Mouse (Mus musculus) liver, adult 2 months (tissue): ENCODE data around the gene Zfp652. TPM values are rescaled to one million over a fixed set of nuclear protein-coding genes. Genes with fewer than 3 reads are reported as not detected.

ENCODE experiments used
- DNase-seq: peaks from one replicate; pipeline ENCODE4 v3.0.0-alpha.2; 2011; ENCODE audit warnings: low read depth, low spot score; ENCODE audit errors: extremely low read depth
- H3K27ac ChIP-seq: fragments of 200-500 bp; replicated peaks from 2 replicates; pipeline ENCODE4 v1.5.1; 2012; ENCODE audit warnings: low read depth, mild to moderate bottlenecking, control low read depth, inconsistent platforms, low read length; ENCODE audit not compliant: insufficient read depth
- H3K27me3 ChIP-seq: fragments of 200-500 bp; 2 replicates; pipeline ENCODE4 v1.6.1; 2012; ENCODE audit warnings: mild to moderate bottlenecking, moderate library complexity, low read length, inconsistent platforms; ENCODE audit not compliant: control insufficient read depth, insufficient read depth
- H3K36me3 ChIP-seq: fragments of 200-500 bp; 2 replicates; pipeline ENCODE4 v1.6.1; 2012; ENCODE audit warnings: low read length, inconsistent platforms; ENCODE audit not compliant: control insufficient read depth, insufficient read depth
- H3K4me1 ChIP-seq: fragments of 200-500 bp; 2 replicates; pipeline ENCODE4 v1.6.1; 2011; ENCODE audit warnings: low read length; ENCODE audit not compliant: control insufficient read depth, insufficient read depth
- H3K4me3 ChIP-seq: fragments of 200-500 bp; 2 replicates; pipeline ENCODE4 v1.5.1; 2011; ENCODE audit warnings: low read depth, mild to moderate bottlenecking, control low read depth, low read length, moderate library complexity; ENCODE audit not compliant: insufficient read depth
- H3K79me2 ChIP-seq: fragments of 200-500 bp; 2 replicates; pipeline ENCODE4 v1.6.1; 2012; ENCODE audit warnings: inconsistent platforms, mild to moderate bottlenecking, low read length, moderate library complexity; ENCODE audit not compliant: control insufficient read depth, insufficient read depth
- H3K9ac ChIP-seq: fragments of 200-500 bp; 2 replicates; pipeline ENCODE4 v1.6.1; 2012; ENCODE audit warnings: low read depth, mild to moderate bottlenecking, control low read depth, inconsistent platforms, low read length
- CTCF ChIP-seq: fragments of 200-500 bp; IDR thresholded peaks from 2 replicates; pipeline ENCODE4 v1.5.1; 2011; ENCODE audit warnings: low read depth, low read length, control low read depth
- POLR2A ChIP-seq: fragments of 200-500 bp; IDR thresholded peaks from 2 replicates; pipeline ENCODE4 v1.6.1; 2011; ENCODE audit warnings: low read length, control low read depth; ENCODE audit not compliant: insufficient read depth; ENCODE audit errors: extremely low read depth
- WGBS: fragments of 180-500 bp; shearing (Covaris S2); methylation state at CpG from one replicate; pipeline ENCODE4 v1.1.7; 2018; 5-methylcytosine and 5-hydroxymethylcytosine counted together
- polyA plus RNA-seq: library from polyadenylated mRNA; depleted of rRNA; stranded (reverse); fragments of >200 nt; gene quantifications from 2 replicates; pipeline ENCODE4 v1.2.3, GENCODE M21; 2012
- total RNA-seq: library from RNA; depleted of rRNA; stranded (reverse); fragments of >200 nt; gene quantifications from 2 replicates; pipeline ENCODE4 v1.2.3, GENCODE M21; 2014

Gene Zfp652
- total and polyA plus RNA-seq, 2 experiments = 9.1 to 11.1 TPM

GRCm38 (mm10) chr11:95831641-95832040, 119.2 kb downstream of the Zfp652 start:
- no peak for DNase-seq
- H3K4me3 ChIP-seq = no peak overlapping the region
- peaks cover 5% of the 10 kb centered on the region; the same call in 1 of the 2 replicates for H3K27me3 ChIP-seq
- TF ChIP-seq CTCF = peak; percentile 8; the same call in 1 of the 2 replicates
- no peak for TF ChIP-seq POLR2A
- H3K27ac ChIP-seq = no peak overlapping the region
- no peaks in the 10 kb centered on the region for H3K36me3 ChIP-seq
- H3K9ac ChIP-seq = no peak overlapping the region
- 33% methylated on average over 15 of the region's 15 CpGs for WGBS
- H3K79me2 ChIP-seq = no peaks in the 10 kb centered on the region
- H3K4me1 ChIP-seq = peaks cover 10% of the 10 kb centered on the region; the same call in 1 of the 2 replicates

- WGBS = 66% methylated on average over 18 of the region's 18 CpGs
- H3K9ac ChIP-seq = no peak overlapping the region
- TF ChIP-seq POLR2A (no peak), CTCF (no peak)
- H3K27me3 ChIP-seq = peaks cover 5% of the 10 kb centered on the region; the same call in 1 of the 2 replicates
- H3K4me1 ChIP-seq = peaks cover 5% of the 10 kb centered on the region; the same call in 1 of the 2 replicates
- H3K27ac ChIP-seq = no peak overlapping the region
- H3K79me2 ChIP-seq = no peaks in the 10 kb centered on the region
- no peak for DNase-seq
- H3K36me3 ChIP-seq = no peaks in the 10 kb centered on the region
- H3K4me3 ChIP-seq = no peak overlapping the region
Measured at GRCm38 (mm10) chr11:95832129-95833005, 119.9 kb downstream of the Zfp652 start.

GRCm38 (mm10) chr11:95833006-95833570, 120.6 kb downstream of the Zfp652 start:
- H3K36me3 ChIP-seq = no peaks in the 10 kb centered on the region
- no peak for DNase-seq
- no peak overlapping the region for H3K4me3 ChIP-seq
- no peak overlapping the region for H3K27ac ChIP-seq
- no peaks in the 10 kb centered on the region for H3K79me2 ChIP-seq
- no peak overlapping the region for H3K9ac ChIP-seq
- TF ChIP-seq POLR2A (no peak), CTCF (no peak)
- peaks cover 5% of the 10 kb centered on the region; the same call in 1 of the 2 replicates for H3K27me3 ChIP-seq
- H3K4me1 ChIP-seq = peaks cover 4% of the 10 kb centered on the region; the same call in 1 of the 2 replicates
- 39% methylated on average over 8 of the region's 8 CpGs for WGBS

GRCm38 (mm10) chr11:95833631-95834142, 121.2 kb downstream of the Zfp652 start:
- DNase-seq = no peak
- TF ChIP-seq CTCF (no peak), POLR2A (no peak)
- peaks cover 5% of the 10 kb centered on the region; the same call in 1 of the 2 replicates for H3K27me3 ChIP-seq
- no peaks in the 10 kb centered on the region for H3K36me3 ChIP-seq
- H3K79me2 ChIP-seq = no peaks in the 10 kb centered on the region
- peak overlapping the region; percentile 15 for H3K27ac ChIP-seq
- WGBS = 28% methylated on average over 18 of the region's 18 CpGs
- H3K9ac ChIP-seq = no peak overlapping the region
- peaks cover 4% of the 10 kb centered on the region; the same call in 1 of the 2 replicates for H3K4me1 ChIP-seq
- no peak overlapping the region for H3K4me3 ChIP-seq

- Histone ChIP-seq H3K4me3 (no peak overlapping the region), H3K36me3 (no peaks in the 10 kb centered on the region), H3K27ac (peak overlapping the region; percentile 48), H3K27me3 (peaks cover 5% of the 10 kb centered on the region; the same call in 1 of the 2 replicates), H3K9ac (0 out of 2 replicates have a peak overlapping the region, but pooled peaks have one; percentile 18), H3K79me2 (no peaks in the 10 kb centered on the region), H3K4me1 (peaks cover 4% of the 10 kb centered on the region; the same call in 1 of the 2 replicates)
- DNase-seq = peak; percentile 43
- TF ChIP-seq POLR2A (no peak), CTCF (no peak)
- 14% methylated on average over 22 of the region's 22 CpGs for WGBS
Measured at GRCm38 (mm10) chr11:95834143-95834667, 121.7 kb downstream of the Zfp652 start.
